Mouse (Mus musculus): ENCODE results near the gene Emx1. TPM values are rescaled to one million over a fixed set of nuclear protein-coding genes. Genes with fewer than 3 reads are reported as not detected.

The Emx1 gene
- polyA plus RNA-seq, 1 experiment from 2014 or later, result not detected

- DNase-seq (ENCODE audit: low spot score), result peak; percentile 77
- H3K4me1 ChIP-seq (ENCODE audit: insufficient read depth, low read depth, low read length), result no peaks in the 10 kb centered on the region
- 39% methylated on average over 4 of the region's 4 CpGs for WGBS
Measured at GRCm38 (mm10) chr6:85160201-85160923, 26.9 kb upstream of the Emx1 start.

GRCm38 (mm10) chr6:85165440-85165921 lies 21.8 kb upstream of the Emx1 start:
- Histone ChIP-seq H3K4me2 (replicated peaks; ENCODE audit: low read depth, low read length) (no peak overlapping the region), H3K9me3 (ENCODE audit: low read length) (no peaks in the 10 kb centered on the region), H3K27me3 (replicated peaks; ENCODE audit: insufficient read depth, low read length) (no peaks in the 10 kb centered on the region), H3K36me3 (ENCODE audit: insufficient read depth, low read length) (no peaks in the 10 kb centered on the region), H3K4me3 (ENCODE audit: low read depth, low read length) (no peak overlapping the region), H3K4me1 (ENCODE audit: insufficient read depth, low read depth, low read length) (no peaks in the 10 kb centered on the region), H3K9ac (replicated peaks; ENCODE audit: low read depth) (no peak overlapping the region), H3K27ac (ENCODE audit: low read length) (no peak overlapping the region)
- ATAC-seq (no peak), DNase-seq (ENCODE audit: low spot score) (no peak)
- TF ChIP-seq EP300 (IDR thresholded peaks at IDR 0.05) (no peak), CTCF (IDR thresholded peaks at IDR 0.05) (no peak)
- WGBS, result 54% methylated on average over 11 of the region's 11 CpGs

More at GRCm38 (mm10) chr6:85160201-85160923, 26.9 kb upstream of the Emx1 start:
- no peak for TF ChIP-seq EP300 (IDR thresholded peaks at IDR 0.05)
- TF ChIP-seq CTCF (IDR thresholded peaks at IDR 0.05), result peak; percentile 90
- Histone ChIP-seq H3K4me2 (replicated peaks; ENCODE audit: low read depth, low read length) (no peak overlapping the region), H3K36me3 (ENCODE audit: insufficient read depth, low read length) (no peaks in the 10 kb centered on the region), H3K27ac (ENCODE audit: low read length) (no peak overlapping the region), H3K4me3 (ENCODE audit: low read depth, low read length) (no peak overlapping the region), H3K27me3 (replicated peaks; ENCODE audit: insufficient read depth, low read length) (no peaks in the 10 kb centered on the region), H3K9ac (replicated peaks; ENCODE audit: low read depth) (no peak overlapping the region), H3K9me3 (ENCODE audit: low read length) (no peaks in the 10 kb centered on the region)
- peak; percentile 44; the same call in 1 of the 2 replicates for ATAC-seq

GRCm38 (mm10) chr6:85179569-85179968 lies 7.7 kb upstream of the Emx1 start:
- WGBS, result 59% methylated on average over 3 of the region's 3 CpGs
- ATAC-seq, result no peak
- no peaks in the 10 kb centered on the region for H3K9me3 ChIP-seq (ENCODE audit: low read length)
- TF ChIP-seq CTCF (IDR thresholded peaks at IDR 0.05), result peak; percentile 30; the same call in 1 of the 2 replicates
- TF ChIP-seq EP300 (IDR thresholded peaks at IDR 0.05), result no peak
- H3K9ac ChIP-seq (replicated peaks; ENCODE audit: low read depth), result no peak overlapping the region
- H3K4me2 ChIP-seq (replicated peaks; ENCODE audit: low read depth, low read length), result no peak overlapping the region
- no peaks in the 10 kb centered on the region for H3K4me1 ChIP-seq (ENCODE audit: insufficient read depth, low read depth, low read length)
- peaks cover 4% of the 10 kb centered on the region; the same call in 1 of the 2 replicates for H3K27me3 ChIP-seq (replicated peaks; ENCODE audit: insufficient read depth, low read length)
- no peak for DNase-seq (ENCODE audit: low spot score)
- H3K4me3 ChIP-seq (ENCODE audit: low read depth, low read length), result no peak overlapping the region
- no peak overlapping the region for H3K27ac ChIP-seq (ENCODE audit: low read length)
- no peaks in the 10 kb centered on the region for H3K36me3 ChIP-seq (ENCODE audit: insufficient read depth, low read length)

- TF ChIP-seq EP300 (IDR thresholded peaks at IDR 0.05), result no peak
- no peak for TF ChIP-seq CTCF (IDR thresholded peaks at IDR 0.05)
- 60% methylated on average over 2 of the region's 2 CpGs for WGBS
- H3K9me3 ChIP-seq (ENCODE audit: low read length), result no peaks in the 10 kb centered on the region
- H3K27me3 ChIP-seq (replicated peaks; ENCODE audit: insufficient read depth, low read length), result peaks cover 5% of the 10 kb centered on the region; the same call in 1 of the 2 replicates
- H3K4me3 ChIP-seq (ENCODE audit: low read depth, low read length), result no peak overlapping the region
- no peaks in the 10 kb centered on the region for H3K4me1 ChIP-seq (ENCODE audit: insufficient read depth, low read depth, low read length)
- H3K27ac ChIP-seq (ENCODE audit: low read length), result no peak overlapping the region
- no peak for ATAC-seq
- no peak overlapping the region for H3K9ac ChIP-seq (replicated peaks; ENCODE audit: low read depth)
- no peak overlapping the region for H3K4me2 ChIP-seq (replicated peaks; ENCODE audit: low read depth, low read length)
- no peak for DNase-seq (ENCODE audit: low spot score)
- no peaks in the 10 kb centered on the region for H3K36me3 ChIP-seq (ENCODE audit: insufficient read depth, low read length)
Measured at GRCm38 (mm10) chr6:85180036-85180435, 7.2 kb upstream of the Emx1 start.

GRCm38 (mm10) chr6:85183951-85184350 lies 3.3 kb upstream of the Emx1 start:
- ATAC-seq (no peak), DNase-seq (ENCODE audit: low spot score) (no peak)
- no peak overlapping the region for H3K27ac ChIP-seq (ENCODE audit: low read length)
- no peak overlapping the region for H3K4me2 ChIP-seq (replicated peaks; ENCODE audit: low read depth, low read length)
- no peak overlapping the region for H3K4me3 ChIP-seq (ENCODE audit: low read depth, low read length)
- no peak overlapping the region for H3K9ac ChIP-seq (replicated peaks; ENCODE audit: low read depth)
- TF ChIP-seq CTCF (IDR thresholded peaks at IDR 0.05) (no peak), EP300 (IDR thresholded peaks at IDR 0.05) (no peak)
- no peaks in the 10 kb centered on the region for H3K9me3 ChIP-seq (ENCODE audit: low read length)
- WGBS, result 36% methylated on average over 3 of the region's 3 CpGs
- H3K36me3 ChIP-seq (ENCODE audit: insufficient read depth, low read length), result no peaks in the 10 kb centered on the region
- H3K27me3 ChIP-seq (replicated peaks; ENCODE audit: insufficient read depth, low read length), result peaks cover 36% of the 10 kb centered on the region
- H3K4me1 ChIP-seq (ENCODE audit: insufficient read depth, low read depth, low read length), result no peaks in the 10 kb centered on the region

GRCm38 (mm10) chr6:85186033-85186743 lies 1.1 kb upstream of the Emx1 start:
- no peak overlapping the region for H3K9ac ChIP-seq (replicated peaks; ENCODE audit: low read depth)
- H3K4me3 ChIP-seq (ENCODE audit: low read depth, low read length), result 0 out of 2 replicates have a peak overlapping the region, but pooled peaks have one; percentile 12
- no peaks in the 10 kb centered on the region for H3K4me1 ChIP-seq (ENCODE audit: insufficient read depth, low read depth, low read length)
- H3K36me3 ChIP-seq (ENCODE audit: insufficient read depth, low read length), result no peaks in the 10 kb centered on the region
- WGBS, result 2% methylated on average over 33 of the region's 33 CpGs
- TF ChIP-seq EP300 (IDR thresholded peaks at IDR 0.05), result no peak
- TF ChIP-seq CTCF (IDR thresholded peaks at IDR 0.05), result no peak
- H3K9me3 ChIP-seq (ENCODE audit: low read length), result no peaks in the 10 kb centered on the region
- H3K4me2 ChIP-seq (replicated peaks; ENCODE audit: low read depth, low read length), result no peak overlapping the region
- ATAC-seq (no peak), DNase-seq (ENCODE audit: low spot score) (no peak)
- peaks cover 54% of the 10 kb centered on the region for H3K27me3 ChIP-seq (replicated peaks; ENCODE audit: insufficient read depth, low read length)
- H3K27ac ChIP-seq (ENCODE audit: low read length), result no peak overlapping the region

Data from lung, postnatal 0 days (tissue).